Mouse (Mus musculus) CD4-positive, CD25-positive, alpha-beta regulatory T cell, adult 9 weeks (primary cell): ENCODE results near the gene Serpina3i. TPM values are rescaled to one million over a fixed set of nuclear protein-coding genes. Genes with fewer than 3 reads are reported as not detected.

Experiments
- polyA plus RNA-seq: library from polyadenylated mRNA; unstranded; fragments of 100-300 nt; shearing (Covaris generic); gene quantifications from one replicate; pipeline ENCODE4 v1.2.1, GENCODE M21; 2017

Serpina3i gene
- not detected for polyA plus RNA-seq

GRCm38 (mm10) chr12:104262863-104263262 lies at the start of gene Serpina3i:
Serpina3i (plus strand) TSS chr12:104263122.

GRCm38 (mm10) chr12:104214445-104214753 lies 48.5 kb upstream of the Serpina3i start, which contains the start of gene Serpina3f:
Serpina3f (plus strand) TSS chr12:104214544.

GRCm38 (mm10) chr12:104235915-104236314 lies 27.0 kb upstream of the Serpina3i start, which contains the start of gene Serpina3g:
Serpina3g (plus strand) TSS chr12:104236245.

GRCm38 (mm10) chr12:104314253-104314652 lies 51.3 kb downstream of the Serpina3i start, which contains the start of gene Serpina3j:
Serpina3j (plus strand) TSS chr12:104314553.

Other genes with a start within 250 kb of the Serpina3i start
- 5.3 TPM for gene Serpina9, start 249.4 kb upstream of the Serpina3i start, polyA plus RNA-seq
- gene Serpina12, start 218.7 kb upstream of the Serpina3i start, polyA plus RNA-seq, result not detected
- gene Serpina5, start 162.0 kb upstream of the Serpina3i start, polyA plus RNA-seq, result not detected
- gene Serpina3a, start 150.4 kb upstream of the Serpina3i start, polyA plus RNA-seq, result not detected
- gene Serpina3b, start 135.1 kb upstream of the Serpina3i start, polyA plus RNA-seq, result not detected
- gene Serpina3c, start 109.3 kb upstream of the Serpina3i start, polyA plus RNA-seq, result not detected
- gene Serpina3f, start 48.6 kb upstream of the Serpina3i start, polyA plus RNA-seq, result 10.3 TPM
- 249 TPM for gene Serpina3g, start 26.9 kb upstream of the Serpina3i start, polyA plus RNA-seq
- gene Serpina3j, start 51.4 kb downstream of the Serpina3i start, polyA plus RNA-seq, result not detected
- gene Serpina3k, start 75.4 kb downstream of the Serpina3i start, polyA plus RNA-seq, result not detected
- gene Serpina3m, start 75.4 kb downstream of the Serpina3i start, polyA plus RNA-seq, result not detected
- gene Serpina3n, start 143.6 kb downstream of the Serpina3i start, polyA plus RNA-seq, result not detected
- gene Gsc, start 210.2 kb downstream of the Serpina3i start, polyA plus RNA-seq, result not detected